12 mouse cellular contexts compared by ENCODE assay signal in genomic region chr5:92888628-92889241, GRCm38 (mm10).
A peak's percentile ranks its signal among the peaks of the same experiment; 100 is the strongest.
DNase-seq lines count a peak whose midpoint lies in the region; ATAC-seq and TF ChIP-seq lines count a peak whose summit lies in the region.
"Had no signal": no experiment of that assay in that cellular context is flagged by ENCODE, and none has a peak within 500 bp of the region (broad histone marks: within the 10 kb centered on the region; RNA-seq: fewer than 3 reads in every experiment).

No protein-coding gene starts in this region.

- H3K9ac ChIP-seq in liver, adult 2 months (ENCODE audit: low read depth, low read length) = no peak overlapping the region
- H3K9ac ChIP-seq in liver, embryonic 11.5 days (ENCODE audit: low read depth, low read length) = no peak overlapping the region
- H3K9ac ChIP-seq in heart, embryonic 16.5 days (ENCODE audit: low read length) = peak overlapping the region; percentile 29; the same call in 1 of the 2 replicates
- no peak overlapping the region for H3K9ac ChIP-seq in lung, embryonic 15.5 days
- H3K9ac ChIP-seq: hindbrain, embryonic 12.5 days; liver, embryonic 14.5 days had no signal

- no peaks in the 10 kb centered on the region for H3K27me3 ChIP-seq in liver, adult 2 months (ENCODE audit: control insufficient read depth, insufficient read depth, low read length)
- H3K27me3 ChIP-seq in liver, embryonic 11.5 days (replicated peaks; ENCODE audit: control insufficient read depth, insufficient read depth, low read length) = no peaks in the 10 kb centered on the region
- H3K27me3 ChIP-seq in heart, embryonic 16.5 days (ENCODE audit: control insufficient read depth, insufficient read depth, low read length) = no peaks in the 10 kb centered on the region
- H3K27me3 ChIP-seq in lung, embryonic 15.5 days = no peaks in the 10 kb centered on the region
- H3K27me3 ChIP-seq in limb, embryonic 10.5 days (ENCODE audit: low read depth, poor library complexity, severe bottlenecking) = no peaks in the 10 kb centered on the region
- H3K27me3 ChIP-seq: hindbrain, embryonic 12.5 days had no signal

- no peak for TF ChIP-seq POLR2A in liver, adult 2 months (IDR thresholded peaks at IDR 0.05; ENCODE audit: extremely low read depth, insufficient read depth, low read length)

- no peaks in the 10 kb centered on the region for H3K36me3 ChIP-seq in liver, adult 2 months (ENCODE audit: control insufficient read depth, insufficient read depth, low read length)
- H3K36me3 ChIP-seq in liver, embryonic 11.5 days (ENCODE audit: control insufficient read depth, insufficient read depth, low read length) = no peaks in the 10 kb centered on the region
- no peaks in the 10 kb centered on the region for H3K36me3 ChIP-seq in heart, embryonic 16.5 days (ENCODE audit: control insufficient read depth, insufficient read depth)
- H3K36me3 ChIP-seq in lung, embryonic 15.5 days = no peaks in the 10 kb centered on the region
- H3K36me3 ChIP-seq in limb, embryonic 10.5 days = no peaks in the 10 kb centered on the region
- H3K36me3 ChIP-seq: hindbrain, embryonic 12.5 days had no signal

- WGBS in liver, adult 2 months = 15% methylated on average over 8 of the region's 8 CpGs
- WGBS in liver, embryonic 11.5 days = 21% methylated on average over 8 of the region's 8 CpGs
- 23% methylated on average over 8 of the region's 8 CpGs for WGBS in heart, embryonic 16.5 days
- 34% methylated on average over 8 of the region's 8 CpGs for WGBS in lung, embryonic 15.5 days
- 51% methylated on average over 8 of the region's 8 CpGs for WGBS in limb, embryonic 10.5 days

- H3K4me1 ChIP-seq in liver, adult 2 months (ENCODE audit: control insufficient read depth, insufficient read depth, low read length) = peaks cover 9% of the 10 kb centered on the region
- peaks cover 3% of the 10 kb centered on the region; the same call in 1 of the 2 replicates for H3K4me1 ChIP-seq in liver, embryonic 11.5 days (replicated peaks; ENCODE audit: control insufficient read depth, insufficient read depth, low read length)
- H3K4me1 ChIP-seq in heart, embryonic 16.5 days (ENCODE audit: control insufficient read depth, insufficient read depth, low read length) = peaks cover 63% of the 10 kb centered on the region
- peaks cover 50% of the 10 kb centered on the region for H3K4me1 ChIP-seq in lung, embryonic 15.5 days
- peaks cover 33% of the 10 kb centered on the region for H3K4me1 ChIP-seq in limb, embryonic 10.5 days

- H3K9me3 ChIP-seq in liver, embryonic 11.5 days (ENCODE audit: control insufficient read depth, low read length) = no peaks in the 10 kb centered on the region
- no peaks in the 10 kb centered on the region for H3K9me3 ChIP-seq in heart, embryonic 16.5 days (replicated peaks; ENCODE audit: control insufficient read depth, low read length)
- H3K9me3 ChIP-seq in lung, embryonic 15.5 days = no peaks in the 10 kb centered on the region
- H3K9me3 ChIP-seq in limb, embryonic 10.5 days (replicated peaks) = no peaks in the 10 kb centered on the region
- H3K9me3 ChIP-seq: hindbrain, embryonic 12.5 days had no signal

- no peak for ATAC-seq in liver, embryonic 11.5 days (replicated peaks; ENCODE audit: low FRiP score)
- no peak for ATAC-seq in heart, embryonic 16.5 days (replicated peaks; ENCODE audit: extremely low read depth, insufficient read depth, low FRiP score)
- ATAC-seq in lung, embryonic 15.5 days (ENCODE audit: borderline replicate concordance, extremely low read depth, low FRiP score, low TSS enrichment) = no peak

- TF ChIP-seq CTCF in liver, adult 2 months (IDR thresholded peaks at IDR 0.05; ENCODE audit: low read depth, low read length) = no peak

- H3K4me2 ChIP-seq in liver, embryonic 11.5 days = no peak overlapping the region
- H3K4me2 ChIP-seq in heart, embryonic 16.5 days (ENCODE audit: low read depth, low read length) = no peak overlapping the region
- no peak overlapping the region for H3K4me2 ChIP-seq in lung, embryonic 15.5 days
- H3K4me2 ChIP-seq: hindbrain, embryonic 12.5 days had no signal

- no peaks in the 10 kb centered on the region for H3K79me2 ChIP-seq in liver, adult 2 months (ENCODE audit: control insufficient read depth, insufficient read depth, low read length)

- DNase-seq in liver, adult 2 months (ENCODE audit: extremely low read depth, low read depth, low spot score) = peak; percentile 78
- DNase-seq in liver, embryonic 11.5 days (ENCODE audit: low spot score) = no peak
- DNase-seq in yolk sac, embryonic 10.5 days (ENCODE audit: low spot score) = peak; percentile 48
- DNase-seq in kidney, postnatal 10 days = no peak
- no peak for DNase-seq in limb, embryonic 10.5 days (ENCODE audit: low spot score)
- DNase-seq: cerebellum, adult 9-11 months; right cerebral cortex, postnatal 25 days had no signal

- H3K27ac ChIP-seq in liver, adult 2 months (replicated peaks; ENCODE audit: insufficient read depth, low read depth, low read length) = no peak overlapping the region
- no peak overlapping the region for H3K27ac ChIP-seq in liver, embryonic 11.5 days (ENCODE audit: low read depth, low read length)
- H3K27ac ChIP-seq in heart, embryonic 16.5 days (ENCODE audit: low read length) = peak overlapping the region; percentile 89
- H3K27ac ChIP-seq in lung, embryonic 15.5 days = peak overlapping the region; percentile 76; the same call in 1 of the 2 replicates
- H3K27ac ChIP-seq in limb, embryonic 10.5 days = no peak overlapping the region
- H3K27ac ChIP-seq: hindbrain, embryonic 12.5 days; liver, embryonic 14.5 days had no signal

- H3K4me3 ChIP-seq in liver, adult 2 months (ENCODE audit: insufficient read depth, low read depth, low read length) = no peak overlapping the region
- H3K4me3 ChIP-seq in liver, embryonic 11.5 days (ENCODE audit: low read depth, low read length) = no peak overlapping the region
- no peak overlapping the region for H3K4me3 ChIP-seq in heart, embryonic 16.5 days (ENCODE audit: low read length)
- no peak overlapping the region for H3K4me3 ChIP-seq in lung, embryonic 15.5 days
- no peak overlapping the region for H3K4me3 ChIP-seq in limb, embryonic 10.5 days
- H3K4me3 ChIP-seq: erythroblast, embryonic 14.5 days; hindbrain, embryonic 12.5 days had no signal

Comparison
In these comparisons a context has a peak if more than half of its experiments do, and no peak if none do; other contexts are left out.
1. DNase-seq: peak in liver, adult 2 months (single experiment) and yolk sac, embryonic 10.5 days (single experiment); none in liver, embryonic 11.5 days (single experiment), kidney, postnatal 10 days (single experiment) and limb, embryonic 10.5 days (single experiment).
2. H3K27ac ChIP-seq: peak in heart, embryonic 16.5 days (single experiment) and lung, embryonic 15.5 days (single experiment); none in liver, adult 2 months (single experiment), liver, embryonic 11.5 days (single experiment) and limb, embryonic 10.5 days (single experiment).